Mouse (Mus musculus): ENCODE data around the gene Psmd7.

Gene Psmd7

DNA sequence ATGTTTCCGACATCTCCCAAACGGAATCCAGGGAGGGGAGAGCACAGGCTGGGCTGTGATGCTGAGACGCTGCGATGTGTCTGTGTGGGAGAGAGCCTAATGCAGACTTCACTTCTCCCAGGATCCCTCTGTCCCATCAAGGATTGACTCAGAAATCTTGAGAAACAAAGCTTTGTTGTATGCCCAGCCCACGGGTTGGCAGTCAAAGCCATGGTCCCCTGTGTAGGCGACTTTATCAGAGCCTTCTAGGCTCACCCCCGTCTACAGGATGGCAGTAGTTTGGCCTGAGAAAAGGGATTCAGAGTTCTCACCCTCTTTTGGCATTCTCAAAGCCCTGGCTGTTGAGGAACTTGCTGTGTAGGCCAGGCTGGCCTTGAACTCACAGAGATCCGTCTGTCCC is 9.7 kb downstream of the Psmd7 start:
- CTCF ChIA-PET: no interaction called here

DNA sequence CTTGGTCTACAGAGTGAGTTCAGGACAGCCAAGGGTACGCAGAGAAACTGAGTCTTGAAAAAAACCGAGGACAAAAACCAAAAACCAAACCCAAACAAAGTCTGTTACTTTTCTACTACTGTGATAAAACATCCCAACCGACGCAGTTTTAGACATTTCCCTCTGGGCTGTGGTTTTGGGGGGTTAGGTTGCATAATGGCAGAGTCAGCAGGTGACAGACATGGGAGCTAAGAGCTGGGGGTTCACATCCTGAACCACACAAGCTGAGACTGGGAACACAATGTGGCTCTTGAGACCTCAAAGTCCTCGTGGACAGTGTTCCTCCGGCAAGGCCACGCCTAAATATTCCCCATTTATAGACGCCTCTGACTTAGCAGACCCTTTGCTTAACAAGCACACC is 10.1 kb downstream of the Psmd7 start:
- CTCF ChIA-PET: no interaction called here

DNA sequence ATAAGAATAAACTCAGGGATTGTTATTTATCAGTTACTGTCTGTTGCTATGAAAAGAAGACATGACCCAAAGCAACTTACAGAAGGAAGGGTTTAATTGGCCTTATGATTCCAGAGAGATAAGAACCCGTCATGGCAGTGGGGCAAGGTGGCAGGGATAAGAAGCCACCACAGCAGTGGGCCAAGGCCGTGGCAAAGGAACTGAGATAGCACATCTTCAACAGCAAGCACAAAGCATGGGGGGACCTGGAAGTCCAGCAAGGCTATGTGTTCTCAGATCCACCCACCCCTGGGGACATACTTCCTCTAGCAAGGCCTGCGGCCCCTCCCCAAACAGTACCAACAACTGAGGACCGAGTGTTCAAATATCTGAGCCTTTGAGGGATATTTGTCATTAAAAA is 10.6 kb downstream of the Psmd7 start:
- CTCF ChIA-PET: no interaction called here

DNA sequence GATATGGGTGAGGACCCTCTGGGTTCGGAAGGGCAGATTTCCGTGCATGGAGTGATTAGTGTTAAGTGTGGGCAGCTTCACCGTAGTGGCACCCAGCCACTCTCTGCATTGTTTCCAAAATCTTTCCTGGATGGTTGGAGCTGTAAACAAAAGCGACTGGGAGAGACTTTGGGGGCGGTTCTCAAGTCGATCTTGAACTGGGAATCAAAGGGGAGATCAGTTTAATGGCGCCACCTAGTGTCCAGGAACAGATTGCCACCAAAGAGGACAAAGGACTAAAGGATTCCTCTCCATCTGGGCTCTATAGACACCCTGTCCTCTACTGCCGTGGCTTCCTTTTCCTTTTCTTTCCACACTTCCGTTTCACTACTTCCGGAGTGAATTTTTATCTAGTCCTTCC is 11.6 kb downstream of the Psmd7 start:
- CTCF ChIA-PET: interaction anchor here (0.6 to 0.7 kb wide), 3 partner anchors 91 to 431 kb away, joined by 3 to 7 read pairs (median 5); no protein-coding TSS in a partner anchor

DNA sequence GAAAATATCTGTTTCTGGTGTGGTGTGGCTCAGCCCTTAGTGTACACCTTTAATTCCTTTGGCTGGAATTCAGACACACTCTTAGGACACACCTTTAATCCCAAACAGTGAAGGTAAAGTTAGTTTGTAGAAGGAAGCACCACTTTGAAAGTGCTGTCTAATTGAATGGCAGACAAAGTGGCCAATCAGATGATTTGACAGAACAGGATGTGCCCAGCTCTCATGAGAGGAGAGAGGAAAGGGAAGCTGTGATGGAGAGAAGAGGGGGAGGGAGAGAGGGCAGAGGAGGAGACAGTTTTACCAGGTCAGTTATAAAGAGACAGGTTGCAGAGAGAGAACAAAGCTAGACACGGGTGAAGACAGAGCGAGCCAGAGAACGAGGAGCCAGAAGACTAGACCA is 13.5 kb downstream of the Psmd7 start:
- CTCF ChIA-PET: no interaction called here

DNA sequence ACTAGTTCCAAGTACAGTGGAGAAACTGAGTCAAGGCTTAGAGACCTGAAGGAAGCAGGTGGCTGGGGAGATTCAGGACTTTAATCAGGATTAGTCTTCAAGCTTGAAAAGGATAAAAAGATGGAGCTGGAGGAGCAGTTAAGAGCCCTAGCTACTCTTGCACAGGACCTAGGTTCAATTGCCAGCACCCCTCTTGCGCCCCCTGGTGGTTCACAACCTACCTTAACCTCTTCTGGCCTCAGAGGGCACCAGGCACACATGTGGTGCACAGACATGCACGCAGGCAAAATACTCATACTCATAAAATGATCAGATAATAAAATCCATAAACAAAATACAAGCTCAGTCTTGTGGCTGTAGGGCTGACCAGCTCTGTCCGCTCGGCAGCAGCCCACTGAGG is 15.8 kb downstream of the Psmd7 start:
- CTCF ChIA-PET: interaction anchor here (0.5 to 1.0 kb wide), 3 partner anchors 116 to 201 kb away, joined by 3 to 7 read pairs (median 5); no protein-coding TSS in a partner anchor

DNA sequence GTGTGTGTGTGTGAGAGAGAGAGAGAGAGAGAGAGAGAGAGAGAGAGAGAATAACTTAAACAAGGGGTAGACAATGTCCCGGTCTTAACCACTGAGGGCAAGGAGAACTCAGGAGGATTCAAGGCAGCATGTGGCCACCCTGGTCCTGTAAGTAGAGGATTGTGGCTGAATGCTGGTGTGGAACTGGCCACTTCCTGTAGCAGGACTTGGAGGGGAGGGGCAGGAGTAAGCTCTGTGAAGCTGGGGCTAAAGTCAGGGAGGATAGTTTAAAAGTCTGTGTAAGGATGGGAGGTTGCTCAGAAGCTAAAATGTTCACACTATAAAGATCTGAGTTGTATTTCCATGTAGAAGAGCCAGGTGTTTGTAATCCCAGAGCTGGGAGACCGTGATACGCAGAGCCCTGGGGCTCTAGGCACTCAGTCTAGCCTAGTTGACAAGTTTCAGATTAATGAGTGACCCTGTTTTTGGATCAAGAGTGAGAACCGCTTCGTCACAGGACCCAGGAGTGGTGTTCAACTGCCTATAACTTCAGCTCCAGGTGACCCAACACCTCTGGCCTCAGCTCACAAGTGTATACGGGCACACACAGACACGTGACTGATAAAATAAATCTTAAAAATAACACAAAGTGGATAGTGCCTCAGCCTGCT is 16.7 kb downstream of the Psmd7 start:
- CTCF ChIA-PET: interaction anchor here (0.5 kb wide), 2 partner anchors 117 to 200 kb away, joined by 5 to 7 read pairs; no protein-coding TSS in a partner anchor

DNA sequence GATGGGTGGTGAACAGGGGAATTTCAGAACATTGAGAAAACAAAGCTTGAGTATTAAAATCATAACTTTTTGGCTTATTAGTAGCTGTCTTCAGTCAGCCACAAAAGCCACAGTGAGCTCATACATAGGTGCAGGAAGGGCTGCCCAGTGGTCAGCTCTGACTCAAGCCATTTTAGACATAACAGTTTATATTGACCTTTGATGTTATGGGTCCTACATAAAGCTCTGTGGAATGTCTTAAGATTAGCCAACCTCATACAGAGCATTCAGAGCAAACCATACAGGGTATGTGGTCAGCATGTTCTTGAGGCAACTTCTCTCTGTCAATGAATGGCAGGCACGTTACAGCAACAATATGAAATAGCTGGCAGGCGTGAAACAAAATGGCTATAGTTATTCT is 17.2 kb downstream of the Psmd7 start:
- CTCF ChIA-PET: no interaction called here

DNA sequence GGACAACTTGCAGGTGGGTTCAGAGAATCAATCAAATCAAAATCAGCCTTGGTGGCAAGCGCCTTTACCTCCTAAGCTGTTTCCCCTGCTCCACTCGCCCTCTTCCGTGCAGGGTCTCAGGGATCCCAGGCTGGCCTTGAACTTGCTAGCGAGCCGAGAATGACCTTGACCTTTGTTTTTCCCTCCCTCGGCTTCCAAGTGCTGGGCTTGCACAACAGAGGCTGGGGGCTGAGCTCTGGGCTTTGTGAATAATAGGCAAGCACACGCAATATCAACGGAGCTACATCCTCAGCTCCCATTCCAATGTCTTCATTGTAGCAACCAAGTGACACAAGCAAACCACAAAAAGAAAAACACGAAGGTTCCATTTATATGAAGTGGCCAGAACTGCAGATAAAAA is 26.1 kb downstream of the Psmd7 start:
- CTCF ChIA-PET: no interaction called here

DNA sequence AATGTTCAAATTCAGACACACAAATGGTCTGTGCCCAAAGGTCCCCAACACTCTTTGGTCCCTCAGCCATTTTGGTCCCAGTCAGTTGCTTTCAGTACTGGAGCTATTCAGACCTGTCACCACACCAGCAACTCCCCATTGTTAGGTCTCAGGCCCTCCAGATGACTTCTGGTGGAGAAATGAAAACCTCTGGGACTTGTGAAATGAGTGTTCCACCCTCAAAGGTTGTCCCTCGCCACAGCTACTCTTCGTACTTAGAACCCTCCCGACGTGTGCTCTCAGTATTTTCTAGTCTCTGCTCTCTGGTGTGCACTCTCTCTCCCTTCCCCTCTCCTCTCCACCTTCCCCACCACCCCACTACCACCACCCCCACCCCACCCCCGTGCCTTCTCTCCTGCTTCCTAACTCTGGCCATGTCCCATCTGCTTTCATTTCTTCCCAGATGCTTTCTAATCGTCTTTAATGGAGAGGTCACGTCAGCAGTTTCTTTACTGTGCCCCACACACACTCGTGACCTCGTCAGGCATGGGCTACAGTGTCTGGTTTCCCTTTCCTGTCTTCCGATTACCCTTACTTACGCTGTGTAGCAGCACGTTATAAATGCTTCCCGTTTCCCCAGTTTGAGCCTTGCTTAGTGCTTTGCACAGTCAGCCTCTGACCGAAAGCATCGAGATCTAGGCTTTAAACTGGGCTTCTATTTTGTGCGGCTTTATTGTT is 27.3 kb downstream of the Psmd7 start:
- CTCF ChIA-PET: interaction anchor here (0.5 kb wide), 1 partner anchor 45 kb away, joined by 5 read pairs; no protein-coding TSS in a partner anchor

DNA sequence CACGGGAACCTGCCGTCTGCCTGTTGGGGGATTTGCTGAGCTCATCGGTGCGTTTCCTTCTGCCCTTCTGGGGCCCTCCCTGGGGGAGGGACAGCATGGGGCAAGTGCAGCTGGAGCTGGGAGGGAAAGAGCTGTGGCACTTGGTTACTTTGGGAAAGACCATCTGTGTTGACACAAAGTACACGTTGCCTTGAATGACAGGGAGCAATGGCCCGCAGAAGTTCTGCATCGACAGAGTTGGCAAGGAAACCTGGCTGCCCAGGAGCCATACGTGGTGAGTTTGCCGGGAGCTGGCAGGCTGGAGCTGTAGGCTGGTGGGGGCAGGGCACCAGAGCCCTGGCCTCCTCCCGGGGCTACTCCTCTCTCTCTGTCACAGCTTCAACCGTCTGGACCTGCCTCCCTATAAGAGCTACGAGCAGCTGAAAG is 31.7 kb downstream of the Psmd7 start:
- CTCF ChIA-PET: interaction anchor here (1.2 kb wide), 1 partner anchor 17 kb away, joined by 3 read pairs; no protein-coding TSS in a partner anchor

DNA sequence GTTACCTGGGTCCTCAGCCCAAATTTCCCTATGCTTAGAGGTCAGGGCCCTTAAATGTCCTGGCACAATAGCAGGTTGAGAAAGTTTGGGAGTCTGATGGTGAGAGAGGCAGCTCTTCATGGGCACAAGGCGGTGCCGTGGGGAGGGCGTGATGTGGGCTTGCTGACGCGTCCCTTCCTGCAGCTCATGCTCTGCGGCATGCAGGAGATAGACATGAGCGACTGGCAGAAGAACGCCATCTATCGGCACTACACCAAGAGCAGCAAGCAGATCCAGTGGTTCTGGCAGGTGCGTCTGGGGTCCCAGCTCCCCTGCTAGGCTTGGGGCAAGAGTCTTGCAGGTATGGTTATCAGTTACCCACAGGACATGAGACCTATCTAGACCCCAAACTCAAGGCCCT is 33.0 kb downstream of the Psmd7 start:
- CTCF ChIA-PET: no interaction called here

DNA sequence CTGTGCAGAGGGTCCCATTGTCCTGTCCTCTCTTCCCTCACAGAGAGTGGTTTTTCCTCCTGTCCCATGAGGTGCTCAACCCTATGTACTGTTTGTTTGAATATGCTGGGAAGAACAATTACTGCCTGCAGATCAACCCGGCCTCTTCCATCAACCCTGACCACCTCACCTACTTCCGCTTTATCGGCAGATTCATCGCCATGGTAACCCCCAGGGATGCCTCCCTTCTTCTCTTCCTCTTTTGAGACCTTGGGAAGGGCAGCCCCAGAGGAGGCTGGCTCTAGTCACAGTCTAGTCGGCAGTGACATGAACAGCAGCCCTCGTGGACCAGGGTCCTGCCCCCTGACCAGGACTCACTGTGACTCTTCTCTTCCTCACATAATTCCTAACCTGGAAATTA is 36.0 kb downstream of the Psmd7 start:
- CTCF ChIA-PET: no interaction called here

DNA sequence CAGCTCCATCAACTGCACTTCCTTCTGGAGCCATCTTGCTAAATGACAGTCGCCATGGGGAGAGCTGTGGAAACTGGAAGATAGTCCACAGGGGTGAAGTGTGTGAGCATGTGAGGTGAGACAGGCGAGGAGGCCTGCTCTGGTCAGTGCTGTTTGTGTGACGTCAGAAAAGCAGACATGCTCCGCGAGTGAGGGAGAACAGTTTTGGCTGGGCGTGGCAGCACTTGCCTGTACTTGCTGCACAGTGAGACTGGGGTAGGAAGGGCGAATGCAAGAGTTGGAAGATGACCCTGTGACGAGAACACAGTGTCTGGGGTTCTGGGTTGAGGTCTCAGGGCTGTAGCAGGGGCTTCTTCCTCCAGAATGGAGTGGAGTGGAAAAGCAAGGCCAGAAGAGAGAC is 41.4 kb downstream of the Psmd7 start:
- CTCF ChIA-PET: no interaction called here

DNA sequence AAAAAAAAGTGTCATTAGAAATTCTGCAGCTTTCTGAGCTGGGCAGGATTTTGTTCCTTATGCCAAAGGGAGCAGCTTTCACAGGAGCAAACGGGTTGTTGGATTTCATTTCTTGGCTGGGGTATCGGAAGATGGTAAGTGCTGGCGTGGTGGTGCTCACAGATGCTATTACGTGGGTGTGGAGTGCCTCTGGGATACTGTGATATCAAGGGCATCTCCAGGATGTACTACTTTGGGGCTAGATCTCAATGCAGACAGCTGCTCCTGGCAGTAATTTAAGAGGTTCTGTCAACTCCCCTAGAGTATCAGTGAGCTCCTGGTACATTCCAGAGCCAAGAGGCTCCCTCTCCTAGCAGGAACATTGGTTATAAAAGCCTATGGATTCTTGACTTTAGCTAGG is 42.1 kb downstream of the Psmd7 start:
- CTCF ChIA-PET: no interaction called here

DNA sequence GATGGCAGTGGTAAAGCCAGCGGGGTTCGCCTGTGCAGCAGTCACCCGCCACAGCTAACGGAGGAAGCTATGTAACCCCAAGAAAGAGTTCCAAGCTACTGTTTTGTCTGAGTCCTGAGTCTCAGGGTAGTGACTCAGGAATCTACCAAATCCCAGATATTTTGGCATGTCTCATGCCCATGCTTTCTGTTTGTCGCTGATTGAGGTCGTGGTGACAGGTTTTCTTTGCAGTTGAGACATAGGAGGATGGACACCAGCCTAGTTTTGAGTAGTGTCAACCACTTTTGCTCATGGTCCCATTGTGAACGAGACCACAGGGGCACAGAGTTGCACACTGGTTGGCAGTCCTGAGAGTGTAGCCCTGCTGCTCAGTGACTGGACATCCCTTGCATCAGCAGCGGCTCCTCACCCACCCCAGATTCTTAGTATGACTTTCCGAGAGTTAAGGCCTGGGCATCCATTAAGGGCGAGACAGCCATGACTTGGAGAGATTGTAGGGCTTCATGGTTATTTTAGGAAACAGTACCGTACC is 42.6 kb downstream of the Psmd7 start:
- CTCF ChIA-PET: no interaction called here

DNA sequence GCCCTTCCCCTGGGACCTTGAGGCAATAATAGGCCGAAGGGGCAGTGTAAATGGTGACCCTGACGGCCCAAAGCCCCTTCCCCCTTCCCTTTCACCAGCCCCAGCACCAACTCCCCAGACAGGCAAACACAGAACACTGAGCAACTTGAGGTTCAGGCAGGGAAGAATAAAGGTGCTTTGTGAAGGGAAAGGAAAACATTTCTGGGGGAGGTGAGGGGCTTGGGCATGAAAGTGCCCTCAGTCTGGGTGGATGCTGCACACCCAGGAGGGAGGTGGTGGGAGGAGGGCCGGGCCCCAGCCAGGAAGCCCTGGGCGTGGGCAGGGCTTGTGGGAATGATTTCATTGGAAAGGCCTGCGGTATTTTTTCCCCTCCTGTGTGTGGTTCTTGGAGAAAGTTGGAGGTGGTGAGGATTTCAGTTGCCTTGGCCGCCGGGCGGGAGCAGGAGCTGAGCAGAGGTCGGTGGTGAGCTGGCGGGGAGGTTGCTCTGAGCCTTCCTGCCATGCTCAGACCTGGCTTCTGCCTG is 43.6 kb downstream of the Psmd7 start:
- CTCF ChIA-PET: no interaction called here

DNA sequence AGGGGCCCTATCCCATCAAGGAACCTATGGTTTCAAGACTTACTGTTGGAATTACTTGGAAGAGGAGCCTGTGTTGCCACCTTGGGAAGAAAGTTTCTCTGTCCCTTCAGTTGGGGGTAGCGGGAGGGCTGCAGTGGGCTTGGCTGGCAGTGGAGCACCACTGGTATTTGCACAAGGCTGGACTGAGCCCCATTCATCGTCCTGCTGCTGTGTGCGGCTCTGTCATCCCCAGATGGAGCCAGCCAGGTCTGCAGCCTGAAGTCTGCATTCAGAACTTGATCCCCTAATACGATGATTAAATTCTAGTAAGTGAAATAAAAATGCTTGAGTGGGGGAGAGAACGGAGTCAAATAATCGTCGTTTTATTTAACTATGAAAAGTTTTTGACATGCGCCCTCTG is 44.1 kb downstream of the Psmd7 start:
- CTCF ChIA-PET: no interaction called here

DNA sequence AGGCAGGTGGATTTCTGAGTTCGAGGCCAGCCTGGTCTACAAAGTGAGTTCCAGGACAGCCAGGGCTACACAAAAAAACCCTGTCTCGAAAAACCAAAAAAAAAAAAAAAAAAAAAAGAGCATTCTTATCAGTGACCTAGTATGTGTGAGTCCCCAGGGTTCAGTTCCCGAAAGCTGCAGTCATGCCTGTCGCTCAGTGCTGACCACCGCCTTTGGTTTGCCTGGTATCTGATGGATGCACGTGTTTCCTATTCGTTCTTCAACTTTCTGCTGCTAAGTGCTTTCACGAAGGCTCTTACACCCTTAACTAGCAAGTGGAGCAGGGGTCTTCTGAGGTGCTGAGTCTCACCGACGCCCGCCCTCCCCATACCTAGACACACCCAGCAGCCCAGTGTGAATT is 44.5 kb downstream of the Psmd7 start:
- CTCF ChIA-PET: no interaction called here

DNA sequence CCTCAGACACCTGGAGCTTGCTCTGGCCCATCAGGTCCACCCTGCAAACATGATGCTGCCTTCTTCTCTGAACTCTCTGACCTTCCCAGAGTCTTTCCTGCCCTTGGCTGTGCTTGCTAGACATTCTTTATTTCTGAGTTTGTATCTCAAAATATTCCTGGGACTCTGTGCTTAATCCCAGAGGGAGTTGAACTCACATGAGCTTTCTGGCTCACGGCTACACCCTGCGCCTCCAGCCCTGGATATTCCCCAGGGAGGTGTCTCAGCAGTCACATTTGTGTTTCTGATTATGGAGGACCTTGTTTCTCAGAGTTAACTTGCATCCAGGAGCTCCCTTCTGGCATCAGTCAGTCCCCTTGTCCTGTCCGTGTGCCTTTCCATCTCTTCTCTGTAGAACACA is 46.1 kb downstream of the Psmd7 start:
- CTCF ChIA-PET: no interaction called here

DNA sequence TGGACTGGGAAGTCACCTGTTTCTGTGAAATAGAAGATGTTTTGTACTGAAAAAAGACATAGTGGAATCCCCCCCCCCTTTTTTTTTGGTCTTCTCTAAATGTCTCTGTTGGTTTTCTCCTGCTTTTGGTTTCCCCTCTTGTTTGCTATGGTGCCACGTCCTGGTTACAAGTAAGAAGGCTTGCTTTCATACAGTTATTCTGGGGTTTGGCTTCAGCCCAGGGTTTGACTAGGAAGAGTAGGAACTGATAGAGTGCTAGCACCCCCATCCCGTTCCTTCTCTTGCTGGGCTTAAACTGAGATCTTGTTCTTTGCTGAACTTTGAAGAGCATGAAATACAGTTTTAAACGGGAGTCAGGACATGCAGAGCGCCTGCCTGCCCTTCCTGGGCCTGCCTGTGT is 46.9 kb downstream of the Psmd7 start:
- CTCF ChIA-PET: no interaction called here

DNA sequence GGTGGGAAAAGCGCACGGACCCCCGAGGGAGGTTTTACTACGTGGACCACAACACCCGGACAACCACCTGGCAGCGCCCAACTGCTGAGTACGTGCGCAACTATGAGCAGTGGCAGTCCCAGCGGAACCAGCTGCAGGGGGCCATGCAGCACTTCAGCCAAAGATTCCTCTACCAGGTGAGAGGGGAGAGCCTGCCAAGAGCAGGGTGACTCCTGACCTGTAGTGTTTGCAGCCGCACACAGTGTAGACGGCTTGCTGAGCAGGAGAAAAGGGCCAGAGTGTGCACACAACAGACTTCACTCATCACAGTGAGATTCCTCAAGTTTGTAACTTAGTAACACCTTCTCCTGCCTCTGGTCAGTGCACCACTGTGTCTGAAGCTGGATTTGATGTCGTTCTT is 47.6 kb downstream of the Psmd7 start:
- CTCF ChIA-PET: no interaction called here

DNA sequence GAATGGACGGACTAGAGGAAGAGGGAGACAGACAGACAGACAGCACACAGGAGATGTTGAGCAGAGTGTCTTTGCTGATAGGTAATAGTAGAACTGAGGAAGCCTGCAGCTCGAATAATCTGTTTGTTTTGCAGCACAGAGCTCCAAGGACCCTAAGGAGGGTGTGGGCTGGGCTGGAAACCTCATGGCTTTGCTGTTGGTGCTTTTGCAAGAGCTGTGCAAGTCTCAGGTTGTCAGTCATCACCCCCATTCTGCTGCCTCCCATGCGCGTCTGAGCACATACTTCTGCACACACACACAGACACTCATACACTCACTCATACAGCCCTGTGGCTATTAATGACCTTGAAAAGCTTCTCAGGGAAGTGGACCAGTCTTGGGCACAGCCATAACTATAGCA is 50.8 kb downstream of the Psmd7 start:
- CTCF ChIA-PET: no interaction called here
